Mouse (Mus musculus): Measurements from ENCODE around the gene Gm4303. TPM values are rescaled to one million over a fixed set of nuclear protein-coding genes. Genes with fewer than 3 reads are reported as not detected.

Gm4303 gene
- polyA plus RNA-seq, 1 experiment from 2014 or later, result not detected

Other genes with a start within 250 kb of the Gm4303 start
- not detected in 2 replicates for gene Gm4301, start 10.3 kb upstream of the Gm4303 start, polyA plus RNA-seq (2014; fragmentation: Nextera tagmentation; extraction: Ambion mirVana)
- not detected in 2 replicates for gene Gm4302, start 5.1 kb upstream of the Gm4303 start, polyA plus RNA-seq (2014; fragmentation: Nextera tagmentation; extraction: Ambion mirVana)
- gene Gm4305, start 5.1 kb downstream of the Gm4303 start, polyA plus RNA-seq (2014; fragmentation: Nextera tagmentation; extraction: Ambion mirVana), result not detected in 2 replicates
- not detected in 2 replicates for gene Gm4307, start 15.4 kb downstream of the Gm4303 start, polyA plus RNA-seq (2014; fragmentation: Nextera tagmentation; extraction: Ambion mirVana)
- gene Gm4312, start 36.6 kb downstream of the Gm4303 start, polyA plus RNA-seq (2014; fragmentation: Nextera tagmentation; extraction: Ambion mirVana), result not detected in 2 replicates
- gene Tmtc3, start 141.4 kb downstream of the Gm4303 start, polyA plus RNA-seq (2014; fragmentation: Nextera tagmentation; extraction: Ambion mirVana), result 21.6 and 23.2 TPM in 2 replicates
- 5.7 and 6.5 TPM in 2 replicates for gene Cep290, start 141.6 kb downstream of the Gm4303 start, polyA plus RNA-seq (2014; fragmentation: Nextera tagmentation; extraction: Ambion mirVana)
- 13.1 and 14.0 TPM in 2 replicates for gene 4930430F08Rik, start 244.5 kb downstream of the Gm4303 start, polyA plus RNA-seq (2014; fragmentation: Nextera tagmentation; extraction: Ambion mirVana)
- not detected in 2 replicates for gene 1700017N19Rik, start 244.5 kb downstream of the Gm4303 start, polyA plus RNA-seq (2014; fragmentation: Nextera tagmentation; extraction: Ambion mirVana)

All from neural tube, embryonic 11.5 days (tissue).